Mouse (Mus musculus): ENCODE measurements around the gene Gm20388.
"Not testable (repeated sequence)": the region's sequence is repeated elsewhere in the genome, so short reads cannot be mapped to it uniquely, and the experiment has no call there.

Gene Gm20388

GRCm38 (mm10) chr8:123989128-123989527, 4078.5 kb downstream of the Gm20388 start:
- DNase-seq (ENCODE audit: low spot score) = no peak

- no peak for DNase-seq (ENCODE audit: low spot score)
Measured at GRCm38 (mm10) chr8:123990277-123991049, 4079.8 kb downstream of the Gm20388 start.

- no peak for DNase-seq (ENCODE audit: low spot score)
Measured at GRCm38 (mm10) chr8:123992587-123992986, 4081.9 kb downstream of the Gm20388 start.

- no peak for DNase-seq (ENCODE audit: low spot score)
Measured at GRCm38 (mm10) chr8:123993597-123993996, 4083.0 kb downstream of the Gm20388 start.

GRCm38 (mm10) chr8:123993997-123994396, 4083.4 kb downstream of the Gm20388 start:
- DNase-seq (ENCODE audit: low spot score) = no peak

GRCm38 (mm10) chr8:123999568-123999967, 4088.9 kb downstream of the Gm20388 start:
- DNase-seq (ENCODE audit: low spot score) = no peak

- DNase-seq (ENCODE audit: low spot score) = no peak
Measured at GRCm38 (mm10) chr8:124002546-124003108, 4092.0 kb downstream of the Gm20388 start.

GRCm38 (mm10) chr8:124007829-124008228, 4097.2 kb downstream of the Gm20388 start:
- no peak for DNase-seq (ENCODE audit: low spot score)

- no peak for DNase-seq (ENCODE audit: low spot score)
Measured at GRCm38 (mm10) chr8:124011580-124011979, 4100.9 kb downstream of the Gm20388 start.

- no peak for DNase-seq (ENCODE audit: low spot score)
Measured at GRCm38 (mm10) chr8:124011989-124012586, 4101.4 kb downstream of the Gm20388 start.

- DNase-seq (ENCODE audit: low spot score) = not testable (repeated sequence)
Measured at GRCm38 (mm10) chr8:124014299-124014698, 4103.7 kb downstream of the Gm20388 start.

GRCm38 (mm10) chr8:124014751-124015150, 4104.1 kb downstream of the Gm20388 start:
- no peak for DNase-seq (ENCODE audit: low spot score)

GRCm38 (mm10) chr8:124019782-124020181, 4109.1 kb downstream of the Gm20388 start:
- DNase-seq (ENCODE audit: low spot score) = peak; percentile 15

GRCm38 (mm10) chr8:124020439-124021236, 4110.0 kb downstream of the Gm20388 start:
- peak; percentile 82 for DNase-seq (ENCODE audit: low spot score)

GRCm38 (mm10) chr8:124021237-124022227, 4110.9 kb downstream of the Gm20388 start, which contains the start of the genes Taf5l and Urb2:
Gene Taf5l (minus strand): TSS chr8:124021397.
Gene Urb2 (plus strand): TSS chr8:124021508.
- peak; percentile 91 for DNase-seq (ENCODE audit: low spot score)

- not testable (repeated sequence) for DNase-seq (ENCODE audit: low spot score)
Measured at GRCm38 (mm10) chr8:124026265-124026664, 4115.6 kb downstream of the Gm20388 start.

GRCm38 (mm10) chr8:124027831-124028230, 4117.2 kb downstream of the Gm20388 start:
- DNase-seq (ENCODE audit: low spot score) = no peak

GRCm38 (mm10) chr8:124033400-124033799, 4122.8 kb downstream of the Gm20388 start:
- DNase-seq (ENCODE audit: low spot score) = no peak

GRCm38 (mm10) chr8:124038121-124038520, 4127.5 kb downstream of the Gm20388 start:
- no peak for DNase-seq (ENCODE audit: low spot score)

- no peak for DNase-seq (ENCODE audit: low spot score)
Measured at GRCm38 (mm10) chr8:124039351-124039750, 4128.7 kb downstream of the Gm20388 start.

GRCm38 (mm10) chr8:124042201-124042600, 4131.6 kb downstream of the Gm20388 start:
- no peak for DNase-seq (ENCODE audit: low spot score)

Measured in retina, embryonic 14.5 days (tissue).